20 mouse cellular contexts compared by ENCODE assay signal in the genomic region with DNA sequence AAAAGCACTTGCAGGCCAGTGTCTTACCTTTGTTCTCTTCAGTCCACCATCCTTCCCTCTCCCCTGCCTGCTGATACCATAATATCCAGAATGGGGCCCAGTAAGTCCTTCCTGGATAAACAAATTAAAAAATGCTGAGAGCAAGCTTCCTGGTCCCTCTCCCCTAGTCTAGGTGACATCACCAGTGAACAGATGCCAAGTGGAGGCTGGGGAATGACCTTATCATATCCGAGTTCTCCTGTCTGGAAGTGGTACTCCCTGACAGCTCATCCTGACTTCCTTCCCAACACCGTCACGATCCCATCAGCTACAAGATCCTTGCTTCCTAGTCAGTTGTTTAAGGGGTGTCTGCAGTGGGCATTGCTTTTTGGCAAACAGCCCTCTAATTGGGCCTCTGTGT. TPM values are rescaled to one million over a fixed set of nuclear protein-coding genes. Genes with fewer than 3 reads are reported as not detected.
DNase-seq lines count a peak whose midpoint lies in the region; ATAC-seq and TF ChIP-seq lines count a peak whose summit lies in the region.
"Had no signal": no experiment of that assay in that cellular context is flagged by ENCODE, and none has a peak within 500 bp of the region (broad histone marks: within the 10 kb centered on the region; RNA-seq: fewer than 3 reads in every experiment).

No protein-coding gene starts in this region.

- peak; percentile 23 to 70 for DNase-seq in adrenal gland, adult (ENCODE audit: inconsistent age in 2 of 2, low spot score in 1 of 2)
- no peak for DNase-seq in adrenal gland, adult 18-20 months (ENCODE audit: low spot score in 2 of 2)
- peak; percentile 24 for DNase-seq in kidney, adult 2 months
- peak; percentile 31 for DNase-seq in urinary bladder, postnatal 14 days (ENCODE audit: low spot score)
- DNase-seq in urinary bladder, postnatal 4 days (ENCODE audit: low spot score in 2 of 2): no peak
- no peak for DNase-seq in thymus, postnatal 0 days (ENCODE audit: low spot score)
- no peak for DNase-seq in hindbrain, embryonic 11.5 days (ENCODE audit: low spot score)
- DNase-seq: cerebellum, adult 9-11 months; left cerebral cortex, postnatal 4 days; thymus, postnatal 4 days had no signal

- no peaks in the 10 kb centered on the region for H3K27me3 ChIP-seq in kidney, adult 2 months (replicated peaks; ENCODE audit: control insufficient read depth, insufficient read depth, low read length)
- no peaks in the 10 kb centered on the region for H3K27me3 ChIP-seq in kidney, embryonic 15.5 days
- H3K27me3 ChIP-seq in hindbrain, embryonic 11.5 days (ENCODE audit: control insufficient read depth, insufficient read depth, low read length): no peaks in the 10 kb centered on the region
- H3K27me3 ChIP-seq: embryonic facial prominence, embryonic 13.5 days; heart, embryonic 15.5 days; lung, embryonic 15.5 days; stomach, embryonic 15.5 days had no signal

- H3K27ac ChIP-seq in kidney, adult 2 months (ENCODE audit: insufficient read depth, low read depth, low read length): no peak overlapping the region
- no peak overlapping the region for H3K27ac ChIP-seq in kidney, embryonic 15.5 days
- H3K27ac ChIP-seq in hindbrain, embryonic 11.5 days (ENCODE audit: low read depth, low read length): no peak overlapping the region
- H3K27ac ChIP-seq: embryonic facial prominence, embryonic 13.5 days; forebrain, embryonic 13.5 days; heart, embryonic 15.5 days; lung, embryonic 15.5 days; midbrain, embryonic 12.5 days; stomach, embryonic 15.5 days had no signal

- TF ChIP-seq CTCF in kidney, adult 2 months (conservative IDR thresholded peaks at IDR 0.05; ENCODE audit: insufficient read depth, insufficient read length, low read depth, low read length): no peak

- no peak overlapping the region for H3K4me2 ChIP-seq in kidney, embryonic 15.5 days
- H3K4me2 ChIP-seq in hindbrain, embryonic 11.5 days (replicated peaks; ENCODE audit: low read depth, low read length): no peak overlapping the region
- H3K4me2 ChIP-seq: embryonic facial prominence, embryonic 13.5 days; forebrain, embryonic 13.5 days; heart, embryonic 15.5 days; lung, embryonic 15.5 days; midbrain, embryonic 12.5 days; stomach, embryonic 15.5 days had no signal

- ATAC-seq in kidney, embryonic 15.5 days (replicated peaks; ENCODE audit: low FRiP score): no peak
- no peak for ATAC-seq in hindbrain, embryonic 11.5 days (ENCODE audit: low FRiP score)
- ATAC-seq: forebrain, embryonic 13.5 days; inflammation-experienced regulatory T-cells, adult 6 months had no signal

- H3K36me3 ChIP-seq in kidney, adult 2 months (ENCODE audit: control insufficient read depth, insufficient read depth, low read length): no peaks in the 10 kb centered on the region
- H3K36me3 ChIP-seq in kidney, embryonic 15.5 days: no peaks in the 10 kb centered on the region
- no peaks in the 10 kb centered on the region for H3K36me3 ChIP-seq in hindbrain, embryonic 11.5 days (ENCODE audit: control insufficient read depth, insufficient read depth, low read length)
- H3K36me3 ChIP-seq: embryonic facial prominence, embryonic 13.5 days; heart, embryonic 15.5 days; lung, embryonic 15.5 days; midbrain, embryonic 12.5 days; stomach, embryonic 15.5 days had no signal

- no peak for TF ChIP-seq POLR2A in kidney, adult 2 months (IDR thresholded peaks at IDR 0.05; ENCODE audit: low read depth, low read length)

- no peak overlapping the region for H3K4me3 ChIP-seq in kidney, adult 2 months (ENCODE audit: insufficient read depth, low read depth, low read length)
- no peak overlapping the region for H3K4me3 ChIP-seq in kidney, embryonic 15.5 days (replicated peaks)
- H3K4me3 ChIP-seq in hindbrain, embryonic 11.5 days (ENCODE audit: low read depth, low read length): no peak overlapping the region
- H3K4me3 ChIP-seq: embryonic facial prominence, embryonic 13.5 days; forebrain, embryonic 13.5 days; heart, embryonic 15.5 days; lung, embryonic 15.5 days; midbrain, embryonic 12.5 days; stomach, embryonic 15.5 days had no signal

- no peaks in the 10 kb centered on the region for H3K9me3 ChIP-seq in kidney, embryonic 15.5 days (replicated peaks)
- no peaks in the 10 kb centered on the region for H3K9me3 ChIP-seq in hindbrain, embryonic 11.5 days (ENCODE audit: control insufficient read depth, low read length)
- H3K9me3 ChIP-seq: embryonic facial prominence, embryonic 13.5 days; forebrain, embryonic 13.5 days; heart, embryonic 15.5 days; lung, embryonic 15.5 days; midbrain, embryonic 12.5 days; stomach, embryonic 15.5 days had no signal

- 74% methylated on average over 3 of the region's 3 CpGs for WGBS in kidney, adult 2 months
- WGBS in kidney, embryonic 15.5 days: 71% methylated on average over 3 of the region's 3 CpGs
- 85% methylated on average over 3 of the region's 3 CpGs for WGBS in hindbrain, embryonic 11.5 days

- H3K9ac ChIP-seq in kidney, embryonic 15.5 days: no peak overlapping the region
- no peak overlapping the region for H3K9ac ChIP-seq in hindbrain, embryonic 11.5 days (ENCODE audit: low read depth, low read length)
- H3K9ac ChIP-seq: embryonic facial prominence, embryonic 13.5 days; forebrain, embryonic 13.5 days; heart, embryonic 15.5 days; lung, embryonic 15.5 days; midbrain, embryonic 12.5 days; stomach, embryonic 15.5 days had no signal

- H3K4me1 ChIP-seq in kidney, adult 2 months (ENCODE audit: control insufficient read depth, insufficient read depth, low read length): no peaks in the 10 kb centered on the region
- H3K4me1 ChIP-seq in kidney, embryonic 15.5 days: peaks cover 8% of the 10 kb centered on the region
- H3K4me1 ChIP-seq in hindbrain, embryonic 11.5 days (replicated peaks; ENCODE audit: control insufficient read depth, insufficient read depth, low read length): no peaks in the 10 kb centered on the region

RNA-seq across cellular contexts. Expression of gene Capn8, which starts 6.3 kb away (rescaled TPM):
- under 1 TPM; 0.19 to 0.33 TPM for total RNA-seq in adrenal gland, adult 18-20 months (2021)
- polyA plus RNA-seq in kidney, adult 2 months (2012; rRNA removed): 0.03 TPM in 1 of 2 replicates, not detected in the other
- polyA plus RNA-seq in kidney, embryonic 15.5 days (2015; fragmentation: Nextera tagmentation; extraction: Ambion mirVana): 0.19 TPM in 1 of 2 replicates, not detected in the other
- polyA plus RNA-seq in thymus, postnatal 0 days (2015; fragmentation: Nextera tagmentation; extraction: Ambion mirVana): 0.18 and 0.21 TPM in 2 replicates
- polyA plus RNA-seq in hindbrain, embryonic 11.5 days (2014; fragmentation: Nextera tagmentation; extraction: Ambion mirVana): not detected in 2 replicates
- total RNA-seq: gastrocnemius, adult 18-20 months; layer of hippocampus, postnatal 14 days; left cerebral cortex, postnatal 4 days had no signal
- polyA plus RNA-seq: embryonic facial prominence, embryonic 13.5 days; heart, embryonic 15.5 days; inflammation-experienced regulatory T-cells, adult 6 months; lung, embryonic 15.5 days had no signal

RNA-seq across cellular contexts. Expression of gene Capn2, which starts 53.7 kb away (rescaled TPM):
- total RNA-seq in adrenal gland, adult 18-20 months (2021): 100 to 1,000 TPM in 1 of 2 experiments, 10 to 100 TPM in 1; 63.1 to 122 TPM
- polyA plus RNA-seq in kidney, adult 2 months (2012; rRNA removed): 31.7 and 33.0 TPM in 2 replicates
- polyA plus RNA-seq in kidney, embryonic 15.5 days (2015; fragmentation: Nextera tagmentation; extraction: Ambion mirVana): 119 and 126 TPM in 2 replicates
- polyA plus RNA-seq in thymus, postnatal 0 days (2015; fragmentation: Nextera tagmentation; extraction: Ambion mirVana): 48.7 and 50.6 TPM in 2 replicates
- 69.5 and 78.2 TPM in 2 replicates for polyA plus RNA-seq in hindbrain, embryonic 11.5 days (2014; fragmentation: Nextera tagmentation; extraction: Ambion mirVana)

Comparison
In these comparisons a context has a peak if more than half of its experiments do, and no peak if none do; other contexts are left out.
1. DNase-seq: peak in adrenal gland, adult (2 of 2), kidney, adult 2 months (single experiment) and urinary bladder, postnatal 14 days (single experiment); none in adrenal gland, adult 18-20 months (0 of 2), urinary bladder, postnatal 4 days (0 of 2), thymus, postnatal 0 days (single experiment) and hindbrain, embryonic 11.5 days (single experiment).